Mouse (Mus musculus) heart, embryonic 14.5 days (tissue): ENCODE measurements around the gene Tenm2. TPM values are rescaled to one million over a fixed set of nuclear protein-coding genes. Genes with fewer than 3 reads are reported as not detected.

ENCODE experiments used
- ATAC-seq: fragments of 200-750 bp; cut with Nextera tagmentation; 2 replicates; pipeline ENCODE4 v1.8.0; 2017; ENCODE audit warnings: low read depth, moderate TSS enrichment; ENCODE audit not compliant: insufficient number of reproducible peaks, insufficient read depth, low FRiP score
- H3K27ac ChIP-seq, 2 experiments: fragments of 200-500 bp in 1 of 2; fragments of 300-500 bp in 1 of 2; sonication (generic) in 1 of 2; replicated peaks in 1 of 2; 2 replicates each; pipeline ENCODE4 v1.5.1; 2012 to 2014; ENCODE audit warnings: low read depth in 2 of 2, low read length in 2 of 2, control low read depth in 1 of 2, mild to moderate bottlenecking in 1 of 2, mixed read lengths in 1 of 2; ENCODE audit not compliant: control insufficient read depth in 1 of 2, insufficient read depth in 1 of 2
- H3K27me3 ChIP-seq: fragments of 300-500 bp; sonication (generic); 2 replicates; pipeline ENCODE4 v1.6.1; 2014; ENCODE audit warnings: mild to moderate bottlenecking, low read length, control low read depth; ENCODE audit not compliant: control insufficient read depth, insufficient read depth
- H3K36me3 ChIP-seq: fragments of 300-500 bp; sonication (generic); 2 replicates; pipeline ENCODE4 v1.6.1; 2014; ENCODE audit warnings: mild to moderate bottlenecking, control low read depth, low read length, mixed read lengths; ENCODE audit not compliant: control insufficient read depth, insufficient read depth
- H3K4me1 ChIP-seq, 2 experiments: fragments of 200-500 bp in 1 of 2; fragments of 300-500 bp in 1 of 2; sonication (generic) in 1 of 2; 2 replicates each; pipeline ENCODE4 v1.6.1; 2012 to 2014; ENCODE audit warnings: low read length in 2 of 2, control low read depth in 1 of 2, mixed read lengths in 1 of 2; ENCODE audit not compliant: control insufficient read depth in 2 of 2, insufficient read depth in 2 of 2
- H3K4me2 ChIP-seq: fragments of 300-500 bp; sonication (generic); 2 replicates; pipeline ENCODE4 v1.6.1; 2014; ENCODE audit warnings: mild to moderate bottlenecking, low read length
- H3K4me3 ChIP-seq, 2 experiments: fragments of 200-500 bp in 1 of 2; fragments of 300-500 bp in 1 of 2; sonication (generic) in 1 of 2; 2 replicates each; pipeline ENCODE4 v1.5.1; 2012 to 2014; ENCODE audit warnings: low read length in 2 of 2, mild to moderate bottlenecking in 2 of 2, control low read depth in 1 of 2, low read depth in 1 of 2, moderate library complexity in 1 of 2; ENCODE audit not compliant: control insufficient read depth in 1 of 2, insufficient read depth in 1 of 2
- H3K9ac ChIP-seq: fragments of 300-500 bp; sonication (generic); 2 replicates; pipeline ENCODE4 v1.6.1; 2014; ENCODE audit warnings: mild to moderate bottlenecking, low read length
- H3K9me3 ChIP-seq: fragments of 300-500 bp; sonication (generic); 2 replicates; pipeline ENCODE4 v1.6.1; 2016; ENCODE audit warnings: low read length, control low read depth; ENCODE audit not compliant: control insufficient read depth
- WGBS: fragments of 180-500 bp; shearing (Covaris S2); extraction: QIAGEN DNeasy Blood & Tissue Kit; methylation state at CpG from one replicate; pipeline ENCODE4 v1.1.7; 2014; 5-methylcytosine and 5-hydroxymethylcytosine counted together
- polyA plus RNA-seq: library from polyadenylated mRNA; unstranded; fragments of >200 nt; fragmentation: Nextera tagmentation; extraction: Ambion mirVana; gene quantifications from 2 replicates; pipeline ENCODE4 v1.2.1, GENCODE M21; 2014

Gene Tenm2
- polyA plus RNA-seq, 1 experiment from 2014 or later: 0.96 TPM

GRCm38 (mm10) chr11:36562851-36563250, 672.9 kb downstream of the Tenm2 start:
- Histone ChIP-seq H3K4me1 (no peaks in the 10 kb centered on the region), H3K9me3 (no peaks in the 10 kb centered on the region), H3K36me3 (no peaks in the 10 kb centered on the region), H3K4me3 (no peak overlapping the region), H3K4me2 (no peak overlapping the region), H3K27me3 (no peaks in the 10 kb centered on the region), H3K9ac (no peak overlapping the region), H3K27ac (no peak overlapping the region)
- ATAC-seq: no peak
- 67% methylated on average over 3 of the region's 3 CpGs for WGBS

- ATAC-seq: no peak
- no peak overlapping the region for H3K4me2 ChIP-seq
- 81% methylated on average over 7 of the region's 7 CpGs for WGBS
- H3K9ac ChIP-seq: no peak overlapping the region
- no peak overlapping the region for H3K4me3 ChIP-seq
- H3K27ac ChIP-seq: no peak overlapping the region
- no peaks in the 10 kb centered on the region for H3K36me3 ChIP-seq
- H3K4me1 ChIP-seq: no peaks in the 10 kb centered on the region
- no peaks in the 10 kb centered on the region for H3K27me3 ChIP-seq
- H3K9me3 ChIP-seq: no peaks in the 10 kb centered on the region
These were observed 674.8 kb downstream of the Tenm2 start for GRCm38 (mm10) chr11:36560785-36561548.

GRCm38 (mm10) chr11:36557316-36557715, 678.4 kb downstream of the Tenm2 start:
- Histone ChIP-seq H3K4me2 (no peak overlapping the region), H3K4me3 (no peak overlapping the region), H3K4me1 (no peaks in the 10 kb centered on the region), H3K9me3 (no peaks in the 10 kb centered on the region), H3K27ac (no peak overlapping the region), H3K9ac (no peak overlapping the region), H3K36me3 (no peaks in the 10 kb centered on the region), H3K27me3 (no peaks in the 10 kb centered on the region)
- WGBS: 79% methylated on average over 6 of the region's 6 CpGs
- no peak for ATAC-seq

GRCm38 (mm10) chr11:36553286-36553685, 682.5 kb downstream of the Tenm2 start:
- Histone ChIP-seq H3K4me2 (no peak overlapping the region), H3K27me3 (no peaks in the 10 kb centered on the region), H3K4me1 (0 out of 4 replicates have a peak, but pooled peaks cover 0 to 6% of the 10 kb centered on the region in 2 experiments), H3K4me3 (no peak overlapping the region), H3K9me3 (no peaks in the 10 kb centered on the region), H3K36me3 (no peaks in the 10 kb centered on the region), H3K9ac (no peak overlapping the region), H3K27ac (no peak overlapping the region)
- 79% methylated on average over 5 of the region's 5 CpGs for WGBS
- ATAC-seq: no peak

DNA sequence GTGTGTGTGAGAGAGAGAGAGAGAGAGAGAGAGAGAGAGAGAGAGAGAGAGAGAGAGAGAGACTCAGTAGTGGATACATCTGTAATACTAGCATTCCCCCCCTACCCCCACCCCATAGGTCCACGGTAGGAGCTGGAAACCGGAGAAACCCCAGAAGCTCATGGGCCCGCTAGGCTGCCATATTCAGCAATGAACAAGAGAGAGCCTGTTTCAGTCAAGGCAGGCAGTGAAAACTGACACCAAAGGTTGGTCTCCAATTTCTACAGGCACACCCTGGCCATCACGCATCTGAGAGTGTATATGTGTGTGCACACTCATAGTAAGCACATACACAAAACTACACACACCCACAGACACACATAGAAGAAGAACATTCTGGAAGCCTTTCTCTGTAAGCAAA, 685.1 kb downstream of the Tenm2 start:
- ATAC-seq: no peak
- Histone ChIP-seq H3K36me3 (no peaks in the 10 kb centered on the region), H3K9ac (no peak overlapping the region), H3K9me3 (no peaks in the 10 kb centered on the region), H3K4me2 (no peak overlapping the region), H3K4me1 (0 out of 4 replicates have a peak, but pooled peaks cover 0 to 6% of the 10 kb centered on the region in 2 experiments), H3K27ac (no peak overlapping the region), H3K4me3 (no peak overlapping the region), H3K27me3 (no peaks in the 10 kb centered on the region)
- 75% methylated on average over 4 of the region's 4 CpGs for WGBS

GRCm38 (mm10) chr11:36549398-36550139, 686.2 kb downstream of the Tenm2 start:
- no peak overlapping the region for H3K9ac ChIP-seq
- no peak for ATAC-seq
- 39% methylated on average over 11 of the region's 11 CpGs for WGBS
- H3K27ac ChIP-seq: no peak overlapping the region
- H3K9me3 ChIP-seq: no peaks in the 10 kb centered on the region
- H3K36me3 ChIP-seq: no peaks in the 10 kb centered on the region
- H3K4me1 ChIP-seq: 0 out of 4 replicates have a peak, but pooled peaks cover 0 to 6% of the 10 kb centered on the region in 2 experiments
- H3K27me3 ChIP-seq: no peaks in the 10 kb centered on the region
- H3K4me3 ChIP-seq: no peak overlapping the region
- H3K4me2 ChIP-seq: no peak overlapping the region

- Histone ChIP-seq H3K27me3 (no peaks in the 10 kb centered on the region), H3K4me2 (no peak overlapping the region), H3K9me3 (no peaks in the 10 kb centered on the region), H3K36me3 (no peaks in the 10 kb centered on the region), H3K4me3 (no peak overlapping the region), H3K4me1 (0 out of 4 replicates have a peak, but pooled peaks cover 0 to 6% of the 10 kb centered on the region in 2 experiments), H3K9ac (no peak overlapping the region), H3K27ac (no peak overlapping the region)
- ATAC-seq: no peak
- 82% methylated on average over 4 of the region's 4 CpGs for WGBS
These were observed 687.6 kb downstream of the Tenm2 start for GRCm38 (mm10) chr11:36548139-36548538.
